Mouse (Mus musculus) stomach, postnatal 0 days (tissue): Measurements from ENCODE around the gene 5730596B20Rik.

Experiments used
- CTCF ChIP-seq: IDR thresholded peaks from 2 replicates; pipeline ENCODE4 v1.5.1; 2016; ENCODE audit warnings: antibody characterized with exemption, low read depth, mild to moderate bottlenecking, moderate library complexity
- EP300 ChIP-seq: optimal IDR thresholded peaks from 2 replicates; pipeline ENCODE3; 2016; ENCODE audit warnings: antibody characterized with exemption

- TF ChIP-seq CTCF (no peak), EP300 (no peak)
Observed at GRCm38 (mm10) chr6:52157466-52158275, 19.6 kb upstream of the 5730596B20Rik start.
